Mouse (Mus musculus) lung, adult 2 months (tissue): ENCODE data around the gene Ddx20.

Experiments
- CTCF ChIP-seq: fragments of 200-500 bp; IDR thresholded peaks from 2 replicates; pipeline ENCODE4 v1.5.1; 2011; ENCODE audit warnings: mild to moderate bottlenecking, low read length, control low read depth; ENCODE audit not compliant: insufficient read depth
- POLR2A ChIP-seq: fragments of 200-500 bp; IDR thresholded peaks from 2 replicates; pipeline ENCODE4 v1.6.1; 2011; ENCODE audit warnings: low read depth, mild to moderate bottlenecking, control low read depth, low read length, borderline replicate concordance; ENCODE audit errors: extremely low read depth

- TF ChIP-seq POLR2A (no peak), CTCF (no peak)
Measured at GRCm38 (mm10) chr3:105655031-105655585, 32.3 kb downstream of the Ddx20 start.
